Mouse (Mus musculus) spleen, adult 2 months (tissue): Measurements from ENCODE around the gene Tspan2. TPM values are rescaled to one million over a fixed set of nuclear protein-coding genes. Genes with fewer than 3 reads are reported as not detected.

ENCODE experiments used
- DNase-seq, 2 experiments: peaks; one replicate each; pipeline versions ENCODE4 v3.0.0 to v3.0.0-alpha.2; 2012 to 2021; ENCODE audit warnings: low spot score in 2 of 2, low read depth in 1 of 2
- H3K27ac ChIP-seq: fragments of 200-500 bp; 2 replicates; pipeline ENCODE4 v1.5.1; 2012; ENCODE audit warnings: low read length, inconsistent platforms; ENCODE audit not compliant: insufficient read depth
- H3K27me3 ChIP-seq: fragments of 200-500 bp; 2 replicates; pipeline ENCODE4 v1.6.1; 2012; ENCODE audit warnings: mild to moderate bottlenecking, moderate library complexity, low read length, inconsistent platforms; ENCODE audit not compliant: control insufficient read depth, insufficient read depth
- H3K36me3 ChIP-seq: fragments of 200-500 bp; 2 replicates; pipeline ENCODE4 v1.6.1; 2012; ENCODE audit warnings: mild to moderate bottlenecking, low read length, inconsistent platforms; ENCODE audit not compliant: control insufficient read depth, insufficient read depth
- H3K4me1 ChIP-seq: fragments of 200-500 bp; 2 replicates; pipeline ENCODE4 v1.6.1; 2011; ENCODE audit warnings: inconsistent platforms; ENCODE audit not compliant: control insufficient read depth, insufficient read depth, insufficient read length
- H3K4me3 ChIP-seq: fragments of 200-500 bp; 2 replicates; pipeline ENCODE4 v1.5.1; 2011; ENCODE audit warnings: mild to moderate bottlenecking, inconsistent platforms; ENCODE audit not compliant: insufficient read depth, insufficient read length; ENCODE audit errors: extremely low read depth
- CTCF ChIP-seq: fragments of 200-500 bp; IDR thresholded peaks from 2 replicates; pipeline ENCODE4 v1.5.1; 2011; ENCODE audit warnings: mild to moderate bottlenecking, inconsistent platforms; ENCODE audit not compliant: insufficient read depth, insufficient read length, insufficient replicate concordance; ENCODE audit errors: extremely low read depth
- POLR2A ChIP-seq: fragments of 200-500 bp; IDR thresholded peaks from 2 replicates; pipeline ENCODE4 v1.6.1; 2011; ENCODE audit warnings: low read depth, low read length, inconsistent platforms
- WGBS: fragments of 180-500 bp; shearing (Covaris S2); methylation state at CpG from one replicate; pipeline ENCODE4 v1.1.7; 2018; 5-methylcytosine and 5-hydroxymethylcytosine counted together
- polyA plus RNA-seq: library from polyadenylated mRNA; depleted of rRNA; stranded (reverse); fragments of >200 nt; gene quantifications from 2 replicates; pipeline ENCODE4 v1.2.3, GENCODE M21; 2012

The Tspan2 gene
- polyA plus RNA-seq, 1 experiment: 1.5 TPM

GRCm38 (mm10) chr3:102701902-102702544 lies 32.3 kb upstream of the Tspan2 start:
- Histone ChIP-seq H3K27ac (no peak overlapping the region), H3K4me1 (no peaks in the 10 kb centered on the region), H3K36me3 (no peaks in the 10 kb centered on the region), H3K4me3 (no peak overlapping the region), H3K27me3 (no peaks in the 10 kb centered on the region)
- DNase-seq: peak; percentile 51 to 55
- TF ChIP-seq POLR2A (no peak), CTCF (0 out of 2 replicates have a peak, but pooled peaks have one; percentile 26)
- WGBS: 19% methylated on average over 7 of the region's 7 CpGs

- Histone ChIP-seq H3K27ac (no peak overlapping the region), H3K4me1 (no peaks in the 10 kb centered on the region), H3K27me3 (no peaks in the 10 kb centered on the region), H3K4me3 (no peak overlapping the region), H3K36me3 (no peaks in the 10 kb centered on the region)
- 85% methylated on average over 4 of the region's 4 CpGs for WGBS
- DNase-seq: no peak
- TF ChIP-seq CTCF (no peak), POLR2A (no peak)
These were observed 30.3 kb upstream of the Tspan2 start for GRCm38 (mm10) chr3:102704001-102704401.

GRCm38 (mm10) chr3:102708599-102708998 lies 25.7 kb upstream of the Tspan2 start:
- Histone ChIP-seq H3K27me3 (no peaks in the 10 kb centered on the region), H3K27ac (no peak overlapping the region), H3K36me3 (no peaks in the 10 kb centered on the region), H3K4me1 (no peaks in the 10 kb centered on the region), H3K4me3 (no peak overlapping the region)
- 84% methylated on average over 9 of the region's 9 CpGs for WGBS
- no peak for DNase-seq
- TF ChIP-seq POLR2A (no peak), CTCF (no peak)

GRCm38 (mm10) chr3:102715066-102715584 lies 19.2 kb upstream of the Tspan2 start:
- 1% methylated on average over 11 of the region's 11 CpGs for WGBS
- Histone ChIP-seq H3K4me1 (no peaks in the 10 kb centered on the region; the same call in 1 of the 2 replicates), H3K4me3 (peak overlapping the region; percentile 63), H3K27me3 (no peaks in the 10 kb centered on the region), H3K36me3 (no peaks in the 10 kb centered on the region), H3K27ac (peak overlapping the region; percentile 79)
- TF ChIP-seq CTCF (peak; percentile 91; the same call in 1 of the 2 replicates), POLR2A (no peak)
- DNase-seq: peak; percentile 76 to 80

DNA sequence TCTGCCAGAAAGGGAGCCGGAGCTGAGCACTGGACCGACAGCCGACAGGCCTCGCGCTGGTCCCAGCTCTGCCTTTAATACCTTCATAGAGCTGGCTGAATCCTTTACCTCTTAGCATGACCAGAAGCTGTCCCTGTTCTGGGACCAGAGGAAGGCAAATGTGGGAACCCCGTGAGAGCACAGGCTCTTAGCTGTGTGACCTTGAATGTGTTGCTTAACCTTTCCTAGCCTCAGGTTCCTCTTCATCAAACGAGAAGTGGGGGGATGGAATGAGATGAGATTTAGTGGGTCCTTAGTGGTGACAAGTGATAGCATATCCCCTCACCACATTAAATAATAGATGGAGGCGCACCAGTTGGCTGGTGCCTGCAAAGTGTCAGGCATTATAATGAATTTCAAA lies 18.5 kb upstream of the Tspan2 start:
- TF ChIP-seq POLR2A (no peak), CTCF (no peak)
- Histone ChIP-seq H3K4me1 (no peaks in the 10 kb centered on the region; the same call in 1 of the 2 replicates), H3K36me3 (no peaks in the 10 kb centered on the region), H3K27ac (peak overlapping the region; percentile 79; the same call in 1 of the 2 replicates), H3K27me3 (no peaks in the 10 kb centered on the region), H3K4me3 (no peak overlapping the region)
- no peak for DNase-seq
- WGBS: 79% methylated on average over 8 of the region's 8 CpGs

GRCm38 (mm10) chr3:102717586-102718285 lies 16.6 kb upstream of the Tspan2 start:
- Histone ChIP-seq H3K27ac (no peak overlapping the region), H3K27me3 (no peaks in the 10 kb centered on the region), H3K4me3 (no peak overlapping the region), H3K4me1 (no peaks in the 10 kb centered on the region; the same call in 1 of the 2 replicates), H3K36me3 (no peaks in the 10 kb centered on the region)
- DNase-seq: no peak
- TF ChIP-seq POLR2A (no peak), CTCF (no peak)
- 88% methylated on average over 3 of the region's 3 CpGs for WGBS

DNA sequence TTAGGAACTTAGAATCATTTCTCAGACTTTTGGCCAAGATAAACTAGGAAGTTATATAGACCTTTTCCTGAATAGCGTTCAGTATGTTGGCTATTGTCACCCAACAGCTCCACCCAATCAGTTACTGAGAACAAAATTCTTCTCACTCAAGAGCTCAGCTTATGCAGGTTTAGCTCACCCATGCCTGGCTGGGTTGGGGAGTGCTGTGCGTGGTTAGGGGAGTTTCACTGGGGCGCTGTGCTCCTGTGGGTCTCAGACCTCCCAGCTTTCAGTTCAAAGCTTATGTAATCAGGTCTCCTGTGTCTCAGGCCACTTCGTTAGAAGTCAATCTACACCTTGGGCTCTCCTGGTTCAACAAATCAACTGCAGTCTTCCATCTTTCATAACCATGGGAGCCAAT lies 11.2 kb upstream of the Tspan2 start:
- Histone ChIP-seq H3K4me3 (no peak overlapping the region), H3K27me3 (no peaks in the 10 kb centered on the region), H3K27ac (no peak overlapping the region), H3K36me3 (no peaks in the 10 kb centered on the region), H3K4me1 (peaks cover 14% of the 10 kb centered on the region)
- WGBS: 36% methylated on average over 4 of the region's 4 CpGs
- TF ChIP-seq POLR2A (no peak), CTCF (no peak)
- no peak for DNase-seq
